Mouse (Mus musculus) MEL (cell line): ENCODE measurements around the gene Gpat3. TPM values are rescaled to one million over a fixed set of nuclear protein-coding genes. Genes with fewer than 3 reads are reported as not detected.

Experiments used
- DNase-seq: peaks from one replicate; pipeline ENCODE4 v3.0.0; 2011; ENCODE audit warnings: low read depth, low spot score
- H3K27ac ChIP-seq: 2 replicates; pipeline ENCODE4 v1.5.1; 2012; ENCODE audit warnings: low read depth, mild to moderate bottlenecking, control low read depth, low read length, moderate library complexity; ENCODE audit not compliant: control insufficient read depth
- H3K27me3 ChIP-seq, 2 experiments: fragments of 150-350 bp in 1 of 2; sonication (generic) in 1 of 2; 2 replicates each; pipeline ENCODE4 v1.6.1; 2012; ENCODE audit warnings: low read length in 2 of 2, mild to moderate bottlenecking in 2 of 2, improper control_type of control experiment in 1 of 2, moderate library complexity in 1 of 2; ENCODE audit not compliant: insufficient read depth in 2 of 2, control insufficient read depth in 1 of 2
- H3K36me3 ChIP-seq, 2 experiments: 2 replicates each; pipeline ENCODE4 v1.6.1; 2012 to 2014; ENCODE audit warnings: low read length in 2 of 2, improper control_type of control experiment in 1 of 2, inconsistent platforms in 1 of 2, mild to moderate bottlenecking in 1 of 2; ENCODE audit not compliant: insufficient read depth in 2 of 2, control insufficient read depth in 1 of 2
- H3K4me1 ChIP-seq, 2 experiments: fragments of 150-350 bp in 1 of 2; sonication (generic) in 1 of 2; 2 replicates each; pipeline ENCODE4 v1.6.1; 2012; ENCODE audit warnings: low read length in 2 of 2, improper control_type of control experiment in 1 of 2, mild to moderate bottlenecking in 1 of 2; ENCODE audit not compliant: insufficient read depth in 2 of 2, control insufficient read depth in 1 of 2
- H3K4me3 ChIP-seq, 2 experiments: fragments of 150-350 bp in 1 of 2; sonication (generic) in 1 of 2; 2 replicates each; pipeline ENCODE4 v1.5.1; 2012; ENCODE audit warnings: low read depth in 2 of 2, low read length in 2 of 2, mild to moderate bottlenecking in 2 of 2, moderate library complexity in 2 of 2, control low read depth in 1 of 2, improper control_type of control experiment in 1 of 2; ENCODE audit not compliant: control insufficient read depth in 1 of 2, insufficient read depth in 1 of 2
- H3K79me2 ChIP-seq: 2 replicates; pipeline ENCODE4 v1.6.1; 2012; ENCODE audit warnings: mild to moderate bottlenecking, low read length, moderate library complexity; ENCODE audit not compliant: control insufficient read depth, poor library complexity, insufficient read depth
- H3K9ac ChIP-seq: 2 replicates; pipeline ENCODE4 v1.6.1; 2012; ENCODE audit warnings: low read depth, mild to moderate bottlenecking, control low read depth, low read length, moderate library complexity; ENCODE audit not compliant: control insufficient read depth, poor library complexity, severe bottlenecking
- H3K9me3 ChIP-seq: fragments of 150-350 bp; sonication (generic); replicated peaks from 2 replicates; pipeline ENCODE4 v1.6.1; 2012; ENCODE audit warnings: mild to moderate bottlenecking, low read length, improper control_type of control experiment, moderate library complexity; ENCODE audit not compliant: insufficient read depth
- BHLHE40 ChIP-seq: IDR thresholded peaks from 2 replicates; pipeline ENCODE4 v1.6.1; 2012; ENCODE audit warnings: low read depth, mild to moderate bottlenecking, inconsistent platforms, low read length, improper control_type of control experiment, borderline replicate concordance
- CHD1 ChIP-seq: IDR thresholded peaks from 2 replicates; pipeline ENCODE4 v1.6.1; 2012; ENCODE audit warnings: low read depth, mild to moderate bottlenecking, inconsistent platforms, low read length, improper control_type of control experiment
- CTCF ChIP-seq, 3 experiments: IDR thresholded peaks in 2 of 3; conservative IDR thresholded peaks in 1 of 3; 2 replicates each; pipeline ENCODE4 v1.5.1; 2011 to 2012; ENCODE audit warnings: low read length in 3 of 3, low read depth in 2 of 3, mild to moderate bottlenecking in 2 of 3, improper control_type of control experiment in 1 of 3, inconsistent platforms in 1 of 3, mixed read lengths in 1 of 3, moderate library complexity in 1 of 3; ENCODE audit not compliant: control insufficient read depth in 1 of 3, insufficient read depth in 1 of 3, poor library complexity in 1 of 3, severe bottlenecking in 1 of 3
- E2F4 ChIP-seq: IDR thresholded peaks from 2 replicates; pipeline ENCODE4 v1.6.1; 2011; ENCODE audit warnings: low read depth, low read length, improper control_type of control experiment, borderline replicate concordance
- EP300 ChIP-seq, 2 experiments: IDR thresholded peaks; 2 replicates each; pipeline ENCODE4 v1.6.1; 2011; ENCODE audit warnings: improper control_type of control experiment in 2 of 2, low read length in 2 of 2, low read depth in 1 of 2, mild to moderate bottlenecking in 1 of 2
- ETS1 ChIP-seq: IDR thresholded peaks from 2 replicates; pipeline ENCODE4 v1.6.1; 2012; ENCODE audit warnings: low read depth, mild to moderate bottlenecking, inconsistent platforms, low read length, improper control_type of control experiment, moderate library complexity
- GATA1 ChIP-seq: IDR thresholded peaks from 2 replicates; pipeline ENCODE4 v1.6.1; 2011; ENCODE audit warnings: low read depth, low read length, improper control_type of control experiment
- HCFC1 ChIP-seq: IDR thresholded peaks from 2 replicates; pipeline ENCODE4 v1.6.1; 2012; ENCODE audit warnings: low read depth, mild to moderate bottlenecking, inconsistent platforms, low read length, improper control_type of control experiment, moderate library complexity
- JUND ChIP-seq: IDR thresholded peaks from 2 replicates; pipeline ENCODE4 v1.6.1; 2011; ENCODE audit warnings: low read depth, mild to moderate bottlenecking, improper control_type of control experiment, low read length
- KAT2A ChIP-seq: conservative IDR thresholded peaks from 2 replicates; pipeline ENCODE4 v1.6.1; 2012; ENCODE audit warnings: low read depth, low read length, improper control_type of control experiment, inconsistent platforms
- MAFK ChIP-seq: IDR thresholded peaks from 2 replicates; pipeline ENCODE4 v1.6.1; 2011; ENCODE audit warnings: low read depth, mild to moderate bottlenecking, low read length, improper control_type of control experiment, borderline replicate concordance
- MAZ ChIP-seq: IDR thresholded peaks from 2 replicates; pipeline ENCODE4 v1.6.1; 2012; ENCODE audit warnings: low read depth, mild to moderate bottlenecking, inconsistent platforms, low read length, improper control_type of control experiment
- MEF2A ChIP-seq: IDR thresholded peaks from 2 replicates; pipeline ENCODE4 v1.6.1; 2014; ENCODE audit warnings: low read depth, mild to moderate bottlenecking, inconsistent platforms, low read length, improper control_type of control experiment; ENCODE audit not compliant: poor library complexity, insufficient replicate concordance, severe bottlenecking; ENCODE audit errors: extremely low read depth
- MXI1 ChIP-seq: IDR thresholded peaks from 2 replicates; pipeline ENCODE4 v1.6.1; 2011; ENCODE audit warnings: mild to moderate bottlenecking, low read depth, low read length, improper control_type of control experiment
- MYB ChIP-seq: IDR thresholded peaks from 2 replicates; pipeline ENCODE4 v1.6.1; 2011; ENCODE audit warnings: mild to moderate bottlenecking, low read depth, low read length, improper control_type of control experiment
- MYC ChIP-seq: IDR thresholded peaks from 2 replicates; pipeline ENCODE4 v1.6.1; 2011; ENCODE audit warnings: low read depth, mild to moderate bottlenecking, low read length, improper control_type of control experiment, moderate library complexity
- NELFE ChIP-seq: IDR thresholded peaks from 2 replicates; pipeline ENCODE4 v1.6.1; 2011; ENCODE audit warnings: low read depth, low read length, improper control_type of control experiment
- NRF1 ChIP-seq: IDR thresholded peaks from 2 replicates; pipeline ENCODE4 v1.6.1; 2014; ENCODE audit warnings: low read depth, mild to moderate bottlenecking, inconsistent platforms, low read length, improper control_type of control experiment, moderate library complexity; ENCODE audit not compliant: poor library complexity, insufficient read depth, severe bottlenecking
- POLR2A ChIP-seq, 2 experiments: IDR thresholded peaks; 2 replicates each; pipeline ENCODE4 v1.6.1; 2011 to 2012; ENCODE audit warnings: low read length in 2 of 2, mild to moderate bottlenecking in 2 of 2, control low read depth in 1 of 2, improper control_type of control experiment in 1 of 2, low read depth in 1 of 2, moderate library complexity in 1 of 2; ENCODE audit not compliant: control insufficient read depth in 1 of 2, insufficient read depth in 1 of 2, poor library complexity in 1 of 2
- POLR2AphosphoS2 ChIP-seq: IDR thresholded peaks from 2 replicates; pipeline ENCODE4 v1.6.1; 2011; ENCODE audit warnings: low read length, improper control_type of control experiment
- POLR2AphosphoS5 ChIP-seq: IDR thresholded peaks from 2 replicates; pipeline ENCODE4 v1.6.1; 2012; ENCODE audit warnings: low read depth, borderline replicate concordance, mild to moderate bottlenecking, inconsistent platforms, low read length, moderate library complexity, mixed read lengths
- SIN3A ChIP-seq: IDR thresholded peaks from 2 replicates; pipeline ENCODE4 v1.6.1; 2012; ENCODE audit warnings: low read length, improper control_type of control experiment, inconsistent platforms
- TAL1 ChIP-seq: IDR thresholded peaks from 2 replicates; pipeline ENCODE4 v1.6.1; 2012; ENCODE audit warnings: mild to moderate bottlenecking, inconsistent platforms, low read length, moderate library complexity, mixed read lengths
- TBP ChIP-seq: IDR thresholded peaks from 2 replicates; pipeline ENCODE4 v1.8.0; 2011; ENCODE audit warnings: low read depth, low read length, improper control_type of control experiment
- TCF12 ChIP-seq: IDR thresholded peaks from 2 replicates; pipeline ENCODE4 v1.6.1; 2014; ENCODE audit warnings: low read depth, mild to moderate bottlenecking, inconsistent platforms, low read length, improper control_type of control experiment, moderate library complexity
- USF1 ChIP-seq: IDR thresholded peaks from 2 replicates; pipeline ENCODE4 v1.6.1; 2014; ENCODE audit warnings: low read depth, mild to moderate bottlenecking, inconsistent platforms, low read length, improper control_type of control experiment, moderate library complexity
- ZC3H11A ChIP-seq: IDR thresholded peaks from 2 replicates; pipeline ENCODE4 v1.6.1; 2012; ENCODE audit warnings: low read depth, mild to moderate bottlenecking, inconsistent platforms, low read length, improper control_type of control experiment
- ZKSCAN1 ChIP-seq: IDR thresholded peaks from 2 replicates; pipeline ENCODE4 v1.6.1; 2012; ENCODE audit warnings: low read depth, mild to moderate bottlenecking, inconsistent platforms, low read length, improper control_type of control experiment, moderate library complexity
- ZMIZ1 ChIP-seq: IDR thresholded peaks from 2 replicates; pipeline ENCODE4 v1.6.1; 2012; ENCODE audit warnings: low read depth, mild to moderate bottlenecking, inconsistent platforms, low read length, improper control_type of control experiment, moderate library complexity
- ZNF384 ChIP-seq: IDR thresholded peaks from 2 replicates; pipeline ENCODE4 v1.6.1; 2012; ENCODE audit warnings: low read depth, mild to moderate bottlenecking, inconsistent platforms, low read length, improper control_type of control experiment
- polyA plus RNA-seq, 2 experiments: library from polyadenylated mRNA; stranded (reverse) in 1 of 2; unstranded in 1 of 2; fragments of >175 nt in 1 of 2; fragments of >200 nt in 1 of 2; gene quantifications; 2 replicates each; pipeline versions ENCODE4 v1.2.1 to v1.2.4; 2012; ENCODE audit warnings: low replicate concordance in 2 of 2, low read depth in 1 of 2; ENCODE audit not compliant: insufficient read length in 2 of 2, insufficient read depth in 1 of 2, missing spikeins in 1 of 2
- total RNA-seq: library from RNA; depleted of rRNA; stranded (reverse); fragments of 300-350 nt; gene quantifications from 2 replicates; pipeline ENCODE4 v1.2.3, GENCODE M21; 2012; rRNA removed

Gpat3 gene
- total RNA-seq (0.04 and 0.10 TPM in 2 replicates), polyA plus RNA-seq (under 1 TPM in 1 of 2 experiments, not detected in 1; 0.13 TPM)

- Histone ChIP-seq H3K36me3 (no peaks in the 10 kb centered on the region), H3K9me3 (no peaks in the 10 kb centered on the region), H3K9ac (peak within 1 kb of the TSS; percentile 47; the same call in 1 of the 2 replicates), H3K27ac (no peak within 1 kb of the TSS), H3K4me3 (peak within 1 kb of the TSS; percentile 63 to 64), H3K4me1 (no peaks in the 10 kb centered on the region), H3K79me2 (no peaks in the 10 kb centered on the region), H3K27me3 (no peaks in the 10 kb centered on the region)
- TF ChIP-seq MYC (no peak), ZKSCAN1 (no peak), ZC3H11A (no peak), TBP (no peak), MXI1 (no peak), JUND (no peak), MEF2A (no peak), CTCF (IDR thresholded peaks at IDR 0.05 in 2 of 3, conservative IDR thresholded peaks at IDR 0.05 in 1 of 3; ENCODE audit: control insufficient read depth in 1 of 3, insufficient read depth in 1 of 3, low read depth in 2 of 3, low read length in 3 of 3, poor library complexity in 1 of 3, severe bottlenecking in 1 of 3) (no peak), MAZ (no peak), SIN3A (no peak), POLR2A (IDR thresholded peaks at IDR 0.05; ENCODE audit: control insufficient read depth in 1 of 2, insufficient read depth in 1 of 2, low read depth in 1 of 2, low read length in 2 of 2, poor library complexity in 1 of 2) (no peak), POLR2AphosphoS5 (no peak), TAL1 (no peak), KAT2A (no peak), POLR2AphosphoS2 (no peak)
- no peak for DNase-seq
These were observed at the start of gene Gpat3 for GRCm38 (mm10) chr5:100845485-100845847. TSS of gene Gpat3 (plus strand) at chr5:100845713.

DNA sequence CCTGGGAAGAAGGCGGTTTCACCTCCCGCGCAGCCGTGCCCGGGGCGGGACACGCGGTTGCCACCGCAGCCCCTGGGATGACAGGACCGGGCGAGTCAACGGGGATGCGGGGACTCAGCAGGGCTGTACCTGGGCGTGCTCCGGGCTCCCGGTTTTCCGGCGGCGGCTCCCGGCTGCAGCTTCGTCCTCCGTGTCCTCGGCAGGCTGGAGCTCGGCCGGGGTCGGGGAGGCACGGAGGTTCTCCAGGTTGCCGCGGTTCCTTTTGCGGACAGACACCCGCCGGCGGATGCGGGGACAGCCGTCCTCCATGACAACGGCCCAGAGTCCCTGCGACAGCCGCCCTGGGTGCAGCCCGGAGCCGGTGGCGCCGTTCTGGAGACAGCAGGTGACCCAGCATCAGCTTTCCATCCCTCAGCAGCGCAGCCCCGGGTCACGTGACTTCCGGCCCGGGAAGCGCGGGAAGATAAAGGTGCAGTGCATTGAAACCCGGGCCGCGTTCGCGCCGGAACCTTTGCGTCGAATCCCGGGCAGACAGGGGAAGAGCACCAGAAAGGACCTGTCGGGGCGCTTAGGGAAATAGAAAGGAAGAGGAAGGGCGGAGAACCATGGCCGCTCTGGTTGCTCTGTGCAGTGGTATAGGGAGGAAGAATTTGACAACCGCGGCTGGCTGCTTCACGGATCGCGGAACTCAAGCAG is 47.2 kb upstream of the Gpat3 start, which contains the start of the genes Helq and Mrps18c:
Gene Helq (minus strand): TSS at position 434 of the 696 bp plus-strand sequence.
Gene Mrps18c (plus strand): TSS at position 463 of the 696 bp plus-strand sequence.
- Histone ChIP-seq H3K36me3 (peaks cover 6 to 26% of the 10 kb centered on the region in 2 experiments; a peak in 3 of 4 replicates), H3K27me3 (no peaks in the 10 kb centered on the region), H3K9ac (peak within 1 kb of the TSS; percentile 94), H3K4me1 (peaks cover 4 to 12% of the 10 kb centered on the region in 2 experiments), H3K9me3 (no peaks in the 10 kb centered on the region), H3K27ac (peak within 1 kb of the TSS; percentile 72), H3K79me2 (peaks cover 38% of the 10 kb centered on the region), H3K4me3 (peak within 1 kb of the TSS; percentile 62 to 96)
- DNase-seq, result peak; percentile 97
- no peak for TF ChIP-seq CHD1
- TF ChIP-seq ZNF384, result no peak
- TF ChIP-seq JUND, result no peak
- TF ChIP-seq ZC3H11A, result no peak
- no peak for TF ChIP-seq CTCF (IDR thresholded peaks at IDR 0.05 in 2 of 3, conservative IDR thresholded peaks at IDR 0.05 in 1 of 3; ENCODE audit: control insufficient read depth in 1 of 3, insufficient read depth in 1 of 3, low read depth in 2 of 3, low read length in 3 of 3, poor library complexity in 1 of 3, severe bottlenecking in 1 of 3)
- TF ChIP-seq MAFK, result no peak
- peak; percentile 97 for TF ChIP-seq E2F4
- TF ChIP-seq KAT2A, result no peak; the same call in 1 of the 2 replicates
- peak; percentile 95 for TF ChIP-seq BHLHE40
- TF ChIP-seq NELFE, result peak; percentile 78
- TF ChIP-seq HCFC1, result peak; percentile 94
- peak; percentile 62 for TF ChIP-seq GATA1
- TF ChIP-seq USF1, result peak; percentile 98
- no peak for TF ChIP-seq MYB
- peak; percentile 36; the same call in 1 of the 2 replicates for TF ChIP-seq NRF1
- TF ChIP-seq TCF12, result peak; percentile 80
- peak; percentile 52; the same call in 1 of the 2 replicates for TF ChIP-seq ETS1
- TF ChIP-seq ZMIZ1, result peak; percentile 22
- TF ChIP-seq EP300 (IDR thresholded peaks at IDR 0.05; ENCODE audit: low read depth in 1 of 2, low read length in 2 of 2), result peak in 1 of 2 experiments; percentile 55; a peak in 2 of 4 replicates
- no peak for TF ChIP-seq MAZ
